Mouse (Mus musculus): ENCODE measurements around the gene Zscan4b. TPM values are rescaled to one million over a fixed set of nuclear protein-coding genes. Genes with fewer than 3 reads are reported as not detected.
"Not testable (repeated sequence)": the region's sequence is repeated elsewhere in the genome, so short reads cannot be mapped to it uniquely, and the experiment has no call there.

Gene Zscan4b
- total RNA-seq (2021): not detected
- long read RNA-seq, experiment 1: 0 reads
- long read RNA-seq, experiment 2: 0 reads

- DNase-seq (ENCODE audit: low spot score): not testable (repeated sequence)
Measured at GRCm38 (mm10) chr7:10904950-10905349, at the start of gene Zscan4b. Zscan4b (minus strand) TSS chr7:10905050.

Other genes starting within 250 kb of the Zscan4b start
- not detected for gene Nlrp4b, start 217.3 kb downstream of the Zscan4b start, total RNA-seq (2021)
- gene Vmn1r71, start 150.7 kb downstream of the Zscan4b start, total RNA-seq (2021): not detected
- not detected for gene Zscan4c, start 100.7 kb upstream of the Zscan4b start, total RNA-seq (2021)
- gene Zscan4-ps1, start 164.6 kb upstream of the Zscan4b start, total RNA-seq (2021): not detected

Data from gastrocnemius, adult 18-20 months (tissue).